Mouse (Mus musculus): Measurements from ENCODE around the gene Pcdh7. TPM values are rescaled to one million over a fixed set of nuclear protein-coding genes. Genes with fewer than 3 reads are reported as not detected.

Pcdh7 gene
- polyA plus RNA-seq, 1 experiment from 2014 or later = 28.9 TPM

- no peak overlapping the region for H3K4me2 ChIP-seq (ENCODE audit: low read length)
- no peak overlapping the region for H3K4me3 ChIP-seq (ENCODE audit: low read length)
- no peak overlapping the region for H3K27ac ChIP-seq (ENCODE audit: low read depth, low read length)
- no peak for ATAC-seq
- no peaks in the 10 kb centered on the region for H3K4me1 ChIP-seq (ENCODE audit: control insufficient read depth, insufficient read depth, low read depth, low read length)
- H3K9ac ChIP-seq (ENCODE audit: low read depth, low read length) = no peak overlapping the region
- H3K27me3 ChIP-seq (replicated peaks; ENCODE audit: control insufficient read depth, insufficient read depth, low read length) = no peaks in the 10 kb centered on the region
- no peaks in the 10 kb centered on the region for H3K36me3 ChIP-seq (ENCODE audit: control insufficient read depth, insufficient read depth, low read length)
- 65% methylated on average over 1 of the region's 1 CpGs for WGBS
- H3K9me3 ChIP-seq (ENCODE audit: control insufficient read depth, low read length) = no peaks in the 10 kb centered on the region
Observed at GRCm38 (mm10) chr5:57959317-57959716, 241.6 kb downstream of the Pcdh7 start.

GRCm38 (mm10) chr5:57963792-57964191, 246.0 kb downstream of the Pcdh7 start:
- no peak for ATAC-seq
- Histone ChIP-seq H3K9me3 (ENCODE audit: control insufficient read depth, low read length) (no peaks in the 10 kb centered on the region), H3K4me2 (ENCODE audit: low read length) (no peak overlapping the region), H3K9ac (ENCODE audit: low read depth, low read length) (no peak overlapping the region), H3K4me1 (ENCODE audit: control insufficient read depth, insufficient read depth, low read depth, low read length) (no peaks in the 10 kb centered on the region), H3K27me3 (replicated peaks; ENCODE audit: control insufficient read depth, insufficient read depth, low read length) (no peaks in the 10 kb centered on the region), H3K4me3 (ENCODE audit: low read length) (no peak overlapping the region), H3K36me3 (ENCODE audit: control insufficient read depth, insufficient read depth, low read length) (no peaks in the 10 kb centered on the region), H3K27ac (ENCODE audit: low read depth, low read length) (no peak overlapping the region)
- 71% methylated on average over 4 of the region's 4 CpGs for WGBS

- H3K4me3 ChIP-seq (ENCODE audit: low read length) = no peak overlapping the region
- H3K9me3 ChIP-seq (ENCODE audit: control insufficient read depth, low read length) = no peaks in the 10 kb centered on the region
- no peak overlapping the region for H3K9ac ChIP-seq (ENCODE audit: low read depth, low read length)
- H3K27ac ChIP-seq (ENCODE audit: low read depth, low read length) = no peak overlapping the region
- ATAC-seq = no peak
- no peaks in the 10 kb centered on the region for H3K4me1 ChIP-seq (ENCODE audit: control insufficient read depth, insufficient read depth, low read depth, low read length)
- H3K27me3 ChIP-seq (replicated peaks; ENCODE audit: control insufficient read depth, insufficient read depth, low read length) = no peaks in the 10 kb centered on the region
- no peaks in the 10 kb centered on the region for H3K36me3 ChIP-seq (ENCODE audit: control insufficient read depth, insufficient read depth, low read length)
- no peak overlapping the region for H3K4me2 ChIP-seq (ENCODE audit: low read length)
- 84% methylated on average over 4 of the region's 4 CpGs for WGBS
Observed at GRCm38 (mm10) chr5:57964201-57964600, 246.4 kb downstream of the Pcdh7 start.

GRCm38 (mm10) chr5:57993584-57993983, 275.8 kb downstream of the Pcdh7 start:
- Histone ChIP-seq H3K9me3 (ENCODE audit: control insufficient read depth, low read length) (no peaks in the 10 kb centered on the region), H3K27me3 (replicated peaks; ENCODE audit: control insufficient read depth, insufficient read depth, low read length) (no peaks in the 10 kb centered on the region), H3K4me1 (ENCODE audit: control insufficient read depth, insufficient read depth, low read depth, low read length) (no peaks in the 10 kb centered on the region), H3K9ac (ENCODE audit: low read depth, low read length) (no peak overlapping the region), H3K4me3 (ENCODE audit: low read length) (no peak overlapping the region), H3K4me2 (ENCODE audit: low read length) (no peak overlapping the region), H3K36me3 (ENCODE audit: control insufficient read depth, insufficient read depth, low read length) (no peaks in the 10 kb centered on the region), H3K27ac (ENCODE audit: low read depth, low read length) (no peak overlapping the region)
- ATAC-seq = no peak
- WGBS = 71% methylated on average over 2 of the region's 2 CpGs

- H3K36me3 ChIP-seq (ENCODE audit: control insufficient read depth, insufficient read depth, low read length) = no peaks in the 10 kb centered on the region
- H3K27me3 ChIP-seq (replicated peaks; ENCODE audit: control insufficient read depth, insufficient read depth, low read length) = no peaks in the 10 kb centered on the region
- ATAC-seq = no peak
- H3K9me3 ChIP-seq (ENCODE audit: control insufficient read depth, low read length) = no peaks in the 10 kb centered on the region
- no peak overlapping the region for H3K9ac ChIP-seq (ENCODE audit: low read depth, low read length)
- H3K27ac ChIP-seq (ENCODE audit: low read depth, low read length) = no peak overlapping the region
- H3K4me1 ChIP-seq (ENCODE audit: control insufficient read depth, insufficient read depth, low read depth, low read length) = no peaks in the 10 kb centered on the region
- no peak overlapping the region for H3K4me2 ChIP-seq (ENCODE audit: low read length)
- no peak overlapping the region for H3K4me3 ChIP-seq (ENCODE audit: low read length)
- 53% methylated on average over 2 of the region's 2 CpGs for WGBS
Observed at GRCm38 (mm10) chr5:58021331-58021730, 303.6 kb downstream of the Pcdh7 start.

GRCm38 (mm10) chr5:58025123-58025522, 307.4 kb downstream of the Pcdh7 start:
- no peak overlapping the region for H3K4me3 ChIP-seq (ENCODE audit: low read length)
- no peak for ATAC-seq
- H3K9ac ChIP-seq (ENCODE audit: low read depth, low read length) = no peak overlapping the region
- no peaks in the 10 kb centered on the region for H3K36me3 ChIP-seq (ENCODE audit: control insufficient read depth, insufficient read depth, low read length)
- no peaks in the 10 kb centered on the region for H3K9me3 ChIP-seq (ENCODE audit: control insufficient read depth, low read length)
- H3K4me2 ChIP-seq (ENCODE audit: low read length) = no peak overlapping the region
- no peak overlapping the region for H3K27ac ChIP-seq (ENCODE audit: low read depth, low read length)
- H3K4me1 ChIP-seq (ENCODE audit: control insufficient read depth, insufficient read depth, low read depth, low read length) = no peaks in the 10 kb centered on the region
- H3K27me3 ChIP-seq (replicated peaks; ENCODE audit: control insufficient read depth, insufficient read depth, low read length) = no peaks in the 10 kb centered on the region
- WGBS = 80% methylated on average over 7 of the region's 7 CpGs

GRCm38 (mm10) chr5:58025759-58026158, 308.0 kb downstream of the Pcdh7 start:
- Histone ChIP-seq H3K9me3 (ENCODE audit: control insufficient read depth, low read length) (no peaks in the 10 kb centered on the region), H3K27ac (ENCODE audit: low read depth, low read length) (no peak overlapping the region), H3K36me3 (ENCODE audit: control insufficient read depth, insufficient read depth, low read length) (no peaks in the 10 kb centered on the region), H3K4me1 (ENCODE audit: control insufficient read depth, insufficient read depth, low read depth, low read length) (no peaks in the 10 kb centered on the region), H3K9ac (ENCODE audit: low read depth, low read length) (no peak overlapping the region), H3K4me2 (ENCODE audit: low read length) (no peak overlapping the region), H3K4me3 (ENCODE audit: low read length) (no peak overlapping the region), H3K27me3 (replicated peaks; ENCODE audit: control insufficient read depth, insufficient read depth, low read length) (no peaks in the 10 kb centered on the region)
- 40% methylated on average over 8 of the region's 8 CpGs for WGBS
- peak; percentile 14; the same call in 1 of the 2 replicates for ATAC-seq

- 65% methylated on average over 3 of the region's 3 CpGs for WGBS
Observed at GRCm38 (mm10) chr5:58039875-58040274, 322.1 kb downstream of the Pcdh7 start.

GRCm38 (mm10) chr5:58044216-58044615, 326.4 kb downstream of the Pcdh7 start:
- no peaks in the 10 kb centered on the region for H3K9me3 ChIP-seq (ENCODE audit: control insufficient read depth, low read length)
- H3K4me1 ChIP-seq (ENCODE audit: control insufficient read depth, insufficient read depth, low read depth, low read length) = no peaks in the 10 kb centered on the region
- peak overlapping the region; percentile 17; the same call in 1 of the 2 replicates for H3K4me2 ChIP-seq (ENCODE audit: low read length)
- H3K27me3 ChIP-seq (replicated peaks; ENCODE audit: control insufficient read depth, insufficient read depth, low read length) = no peaks in the 10 kb centered on the region
- no peak for ATAC-seq
- no peak overlapping the region for H3K27ac ChIP-seq (ENCODE audit: low read depth, low read length)
- no peak overlapping the region for H3K9ac ChIP-seq (ENCODE audit: low read depth, low read length)
- no peaks in the 10 kb centered on the region for H3K36me3 ChIP-seq (ENCODE audit: control insufficient read depth, insufficient read depth, low read length)
- WGBS = 29% methylated on average over 4 of the region's 4 CpGs
- H3K4me3 ChIP-seq (ENCODE audit: low read length) = no peak overlapping the region

More at GRCm38 (mm10) chr5:58039875-58040274, 322.1 kb downstream of the Pcdh7 start:
- Histone ChIP-seq H3K27ac (ENCODE audit: low read depth, low read length) (no peak overlapping the region), H3K4me1 (ENCODE audit: control insufficient read depth, insufficient read depth, low read depth, low read length) (no peaks in the 10 kb centered on the region), H3K9ac (ENCODE audit: low read depth, low read length) (no peak overlapping the region), H3K4me3 (ENCODE audit: low read length) (no peak overlapping the region), H3K27me3 (replicated peaks; ENCODE audit: control insufficient read depth, insufficient read depth, low read length) (no peaks in the 10 kb centered on the region), H3K9me3 (ENCODE audit: control insufficient read depth, low read length) (no peaks in the 10 kb centered on the region), H3K36me3 (ENCODE audit: control insufficient read depth, insufficient read depth, low read length) (no peaks in the 10 kb centered on the region), H3K4me2 (ENCODE audit: low read length) (no peak overlapping the region)
- no peak for ATAC-seq

- Histone ChIP-seq H3K4me2 (ENCODE audit: low read length) (no peak overlapping the region), H3K27ac (ENCODE audit: low read depth, low read length) (no peak overlapping the region), H3K36me3 (ENCODE audit: control insufficient read depth, insufficient read depth, low read length) (no peaks in the 10 kb centered on the region), H3K4me1 (ENCODE audit: control insufficient read depth, insufficient read depth, low read depth, low read length) (no peaks in the 10 kb centered on the region), H3K27me3 (replicated peaks; ENCODE audit: control insufficient read depth, insufficient read depth, low read length) (no peaks in the 10 kb centered on the region), H3K4me3 (ENCODE audit: low read length) (no peak overlapping the region), H3K9me3 (ENCODE audit: control insufficient read depth, low read length) (no peaks in the 10 kb centered on the region), H3K9ac (ENCODE audit: low read depth, low read length) (no peak overlapping the region)
- peak; percentile 81 for ATAC-seq
- WGBS = 31% methylated on average over 4 of the region's 4 CpGs
Observed at GRCm38 (mm10) chr5:58081054-58081453, 363.3 kb downstream of the Pcdh7 start.
